Mouse (Mus musculus): Measurements from ENCODE around the gene Ttc7b.

DNA sequence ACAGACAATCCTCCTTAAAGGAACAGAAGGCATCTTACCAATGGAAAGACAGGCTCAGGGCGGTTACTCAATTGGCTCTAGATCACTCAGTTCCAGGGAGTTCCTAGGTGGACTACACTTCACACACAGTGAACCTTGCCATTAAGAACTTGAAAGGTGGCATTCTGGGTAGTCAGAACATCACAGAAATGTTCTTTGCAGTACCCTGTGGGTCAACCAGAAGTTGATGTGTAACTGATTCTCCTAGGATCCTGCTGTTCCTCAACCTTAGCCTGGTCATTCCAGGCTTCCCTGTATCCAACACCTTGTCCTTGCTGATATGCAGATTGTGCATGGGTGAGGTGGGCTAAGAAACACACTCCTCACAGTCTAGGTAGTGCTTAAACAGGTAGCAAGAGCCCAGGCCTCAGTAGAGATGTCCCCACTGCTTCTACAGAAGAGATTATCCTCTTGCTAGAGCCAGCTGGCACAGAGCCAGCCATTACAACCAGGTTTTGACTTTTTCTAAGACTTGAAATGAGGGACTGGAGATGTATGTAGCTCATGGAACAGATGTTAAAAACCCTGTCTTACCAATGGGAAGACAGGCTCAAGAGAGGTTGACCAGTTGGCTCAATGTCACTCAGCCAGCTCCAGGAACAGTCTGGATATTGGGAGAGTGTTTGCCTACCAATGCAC lies 4.3 kb downstream of the Ttc7b start:
- TF ChIP-seq CTCF (IDR thresholded peaks at IDR 0.05) (no peak), EP300 (IDR thresholded peaks at IDR 0.05) (no peak)
